Mouse (Mus musculus): Measurements from ENCODE around the gene 4921504E06Rik.
A peak's percentile ranks its signal among the peaks of the same experiment; 100 is the strongest.

The 4921504E06Rik gene

GRCm38 (mm10) chr2:19553821-19554592 lies at the start of gene 4921504E06Rik:
4921504E06Rik (minus strand) TSS chr2:19553914.
- DNase-seq (ENCODE audit: inconsistent ontology term) = peak; percentile 88

GRCm38 (mm10) chr2:19601386-19601925 lies 47.7 kb upstream of the 4921504E06Rik start:
- no peak for DNase-seq (ENCODE audit: inconsistent ontology term)

GRCm38 (mm10) chr2:19600860-19601259 lies 47.1 kb upstream of the 4921504E06Rik start:
- no peak for DNase-seq (ENCODE audit: inconsistent ontology term)

GRCm38 (mm10) chr2:19599801-19600200 lies 46.1 kb upstream of the 4921504E06Rik start:
- no peak for DNase-seq (ENCODE audit: inconsistent ontology term)

GRCm38 (mm10) chr2:19596988-19597387 lies 43.3 kb upstream of the 4921504E06Rik start:
- no peak for DNase-seq (ENCODE audit: inconsistent ontology term)

GRCm38 (mm10) chr2:19596426-19596825 lies 42.7 kb upstream of the 4921504E06Rik start:
- DNase-seq (ENCODE audit: inconsistent ontology term) = no peak

- no peak for DNase-seq (ENCODE audit: inconsistent ontology term)
Observed at GRCm38 (mm10) chr2:19594856-19595255, 41.1 kb upstream of the 4921504E06Rik start.

- peak; percentile 85 for DNase-seq (ENCODE audit: inconsistent ontology term)
Observed at GRCm38 (mm10) chr2:19579846-19580245, 26.1 kb upstream of the 4921504E06Rik start.

GRCm38 (mm10) chr2:19579180-19579579 lies 25.5 kb upstream of the 4921504E06Rik start:
- DNase-seq (ENCODE audit: inconsistent ontology term) = peak; percentile 14

- no peak for DNase-seq (ENCODE audit: inconsistent ontology term)
Observed at GRCm38 (mm10) chr2:19562114-19562829, 8.6 kb upstream of the 4921504E06Rik start.

- no peak for DNase-seq (ENCODE audit: inconsistent ontology term)
Observed at GRCm38 (mm10) chr2:19560654-19561053, 6.9 kb upstream of the 4921504E06Rik start.

GRCm38 (mm10) chr2:19560071-19560470 lies 6.4 kb upstream of the 4921504E06Rik start:
- DNase-seq (ENCODE audit: inconsistent ontology term) = no peak

- no peak for DNase-seq (ENCODE audit: inconsistent ontology term)
Observed at GRCm38 (mm10) chr2:19551396-19551795, 2.3 kb downstream of the 4921504E06Rik start.

- peak; percentile 28 for DNase-seq (ENCODE audit: inconsistent ontology term)
Observed at GRCm38 (mm10) chr2:19540906-19541305, 12.8 kb downstream of the 4921504E06Rik start.

- no peak for DNase-seq (ENCODE audit: inconsistent ontology term)
Observed at GRCm38 (mm10) chr2:19529428-19529827, 24.3 kb downstream of the 4921504E06Rik start.

- DNase-seq (ENCODE audit: inconsistent ontology term) = peak; percentile 41
Observed at GRCm38 (mm10) chr2:19528797-19529196, 24.9 kb downstream of the 4921504E06Rik start.

- DNase-seq (ENCODE audit: inconsistent ontology term) = no peak
Observed at GRCm38 (mm10) chr2:19524071-19524470, 29.6 kb downstream of the 4921504E06Rik start.

- no peak for DNase-seq (ENCODE audit: inconsistent ontology term)
Observed at GRCm38 (mm10) chr2:19521662-19522061, 32.1 kb downstream of the 4921504E06Rik start.

GRCm38 (mm10) chr2:19520617-19521016 lies 33.1 kb downstream of the 4921504E06Rik start:
- DNase-seq (ENCODE audit: inconsistent ontology term) = no peak

- peak; percentile 70 for DNase-seq (ENCODE audit: inconsistent ontology term)
Observed at GRCm38 (mm10) chr2:19519768-19520167, 33.9 kb downstream of the 4921504E06Rik start.

GRCm38 (mm10) chr2:19517952-19518351 lies 35.8 kb downstream of the 4921504E06Rik start:
- DNase-seq (ENCODE audit: inconsistent ontology term) = no peak

GRCm38 (mm10) chr2:19512381-19512780 lies 41.3 kb downstream of the 4921504E06Rik start:
- DNase-seq (ENCODE audit: inconsistent ontology term) = no peak

- DNase-seq (ENCODE audit: inconsistent ontology term) = no peak
Observed at GRCm38 (mm10) chr2:19511032-19511431, 42.7 kb downstream of the 4921504E06Rik start.

Data from Muller cell, postnatal 12 days (primary cell).